Mouse (Mus musculus): ENCODE measurements around the gene Ms4a3.

DNA sequence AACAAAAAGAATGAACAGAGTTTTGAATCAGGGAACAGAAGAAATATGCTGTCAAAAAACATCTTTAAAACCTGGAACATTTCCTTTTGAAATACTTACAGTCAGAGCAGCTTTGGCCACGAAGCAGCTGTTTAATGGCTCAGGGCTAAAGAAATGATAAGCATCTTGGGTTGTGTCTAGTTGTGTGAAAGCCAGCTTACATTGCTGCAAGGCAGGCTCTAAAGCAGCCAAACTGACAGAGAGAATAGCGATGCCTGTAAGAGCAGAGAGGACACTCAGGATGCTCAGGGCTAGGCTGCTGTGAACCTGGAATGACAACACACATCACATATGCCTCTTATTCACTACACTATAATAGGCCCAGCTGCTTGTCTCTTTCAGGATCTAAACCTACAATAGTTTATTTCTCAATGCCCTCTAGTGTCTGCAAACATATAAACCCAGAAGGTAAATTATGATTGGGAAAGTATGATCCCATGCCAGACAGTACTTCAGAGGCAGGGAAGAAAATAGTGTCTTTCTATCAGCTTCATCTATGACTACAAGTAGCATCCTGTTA, 50.7 kb downstream of the Ms4a3 start:
- TF ChIP-seq CTCF (IDR thresholded peaks at IDR 0.05; ENCODE audit: low read depth, low read length) (no peak), GATA1 (IDR thresholded peaks at IDR 0.05; ENCODE audit: borderline replicate concordance, low read length) (no peak), TAL1 (conservative IDR thresholded peaks at IDR 0.05; ENCODE audit: low read depth, low read length) (no peak)

Measured in G1E (cell line).